Mouse (Mus musculus): Measurements from ENCODE around the gene Nudc.
"Not testable (repeated sequence)": the region's sequence is repeated elsewhere in the genome, so short reads cannot be mapped to it uniquely, and the experiment has no call there.

Nudc gene

GRCm38 (mm10) chr4:133536081-133536480 is 9.7 kb downstream of the Nudc start:
- DNase-seq: no peak

- no peak for DNase-seq
These were observed 13.0 kb downstream of the Nudc start for GRCm38 (mm10) chr4:133532777-133533176.

- no peak for DNase-seq
These were observed 18.0 kb downstream of the Nudc start for GRCm38 (mm10) chr4:133527788-133528187.

GRCm38 (mm10) chr4:133521502-133521901 is 24.3 kb downstream of the Nudc start:
- no peak for DNase-seq

GRCm38 (mm10) chr4:133519369-133519665 is 26.5 kb downstream of the Nudc start:
- no peak for DNase-seq

- no peak for DNase-seq
These were observed 27.0 kb downstream of the Nudc start, which contains the start of gene Kdf1 for GRCm38 (mm10) chr4:133518601-133519368. Gene Kdf1, plus strand, starts transcription at chr4:133518963.

GRCm38 (mm10) chr4:133512972-133513371 is 32.8 kb downstream of the Nudc start:
- DNase-seq: peak; percentile 85 to 88

- not testable (repeated sequence) for DNase-seq
These were observed 33.3 kb downstream of the Nudc start for GRCm38 (mm10) chr4:133512511-133512910.

- DNase-seq: peak in 1 of 2 experiments; percentile 31
These were observed 34.7 kb downstream of the Nudc start for GRCm38 (mm10) chr4:133511050-133511449.

- DNase-seq: peak; percentile 70 to 76
These were observed 36.8 kb downstream of the Nudc start for GRCm38 (mm10) chr4:133508990-133509389.

- DNase-seq: no peak
These were observed 39.2 kb downstream of the Nudc start for GRCm38 (mm10) chr4:133506573-133506972.

- DNase-seq: no peak
These were observed 40.9 kb downstream of the Nudc start for GRCm38 (mm10) chr4:133504755-133505485.

GRCm38 (mm10) chr4:133504300-133504699 is 41.5 kb downstream of the Nudc start:
- no peak for DNase-seq

GRCm38 (mm10) chr4:133501514-133501913 is 44.3 kb downstream of the Nudc start:
- no peak for DNase-seq

- peak; percentile 91 to 92 for DNase-seq
These were observed 47.6 kb downstream of the Nudc start, which contains the start of gene Trnp1 for GRCm38 (mm10) chr4:133498160-133498724. Gene Trnp1, minus strand, starts transcription at chr4:133498550.

GRCm38 (mm10) chr4:133497461-133498159 is 48.2 kb downstream of the Nudc start:
- DNase-seq: peak; percentile 52 to 58

- DNase-seq: peak; percentile 56 to 59
These were observed 48.9 kb downstream of the Nudc start for GRCm38 (mm10) chr4:133496738-133497445.

GRCm38 (mm10) chr4:133495711-133496110 is 50.1 kb downstream of the Nudc start:
- peak; percentile 61 to 72 for DNase-seq

GRCm38 (mm10) chr4:133494867-133495266 is 50.9 kb downstream of the Nudc start:
- DNase-seq: no peak

- peak; percentile 89 to 90 for DNase-seq
These were observed 51.4 kb downstream of the Nudc start for GRCm38 (mm10) chr4:133494432-133494831.

- no peak for DNase-seq
These were observed 51.9 kb downstream of the Nudc start for GRCm38 (mm10) chr4:133493895-133494294.

GRCm38 (mm10) chr4:133491800-133492199 is 54.0 kb downstream of the Nudc start:
- DNase-seq: no peak

Measured in cerebellum, postnatal 36 days (tissue).